Mouse (Mus musculus) MEL (cell line): ENCODE data around the gene Inafm2. TPM values are rescaled to one million over a fixed set of nuclear protein-coding genes. Genes with fewer than 3 reads are reported as not detected.

Source experiments
- DNase-seq: peaks from one replicate; pipeline ENCODE4 v3.0.0; 2011; ENCODE audit warnings: low read depth, low spot score
- H3K27ac ChIP-seq: 2 replicates; pipeline ENCODE4 v1.5.1; 2012; ENCODE audit warnings: low read depth, mild to moderate bottlenecking, control low read depth, low read length, moderate library complexity; ENCODE audit not compliant: control insufficient read depth
- H3K27me3 ChIP-seq, 2 experiments: fragments of 150-350 bp in 1 of 2; sonication (generic) in 1 of 2; 2 replicates each; pipeline ENCODE4 v1.6.1; 2012; ENCODE audit warnings: low read length in 2 of 2, mild to moderate bottlenecking in 2 of 2, improper control_type of control experiment in 1 of 2, moderate library complexity in 1 of 2; ENCODE audit not compliant: insufficient read depth in 2 of 2, control insufficient read depth in 1 of 2
- H3K36me3 ChIP-seq, 2 experiments: 2 replicates each; pipeline ENCODE4 v1.6.1; 2012 to 2014; ENCODE audit warnings: low read length in 2 of 2, improper control_type of control experiment in 1 of 2, inconsistent platforms in 1 of 2, mild to moderate bottlenecking in 1 of 2; ENCODE audit not compliant: insufficient read depth in 2 of 2, control insufficient read depth in 1 of 2
- H3K4me1 ChIP-seq, 2 experiments: fragments of 150-350 bp in 1 of 2; sonication (generic) in 1 of 2; 2 replicates each; pipeline ENCODE4 v1.6.1; 2012; ENCODE audit warnings: low read length in 2 of 2, improper control_type of control experiment in 1 of 2, mild to moderate bottlenecking in 1 of 2; ENCODE audit not compliant: insufficient read depth in 2 of 2, control insufficient read depth in 1 of 2
- H3K4me3 ChIP-seq, 2 experiments: fragments of 150-350 bp in 1 of 2; sonication (generic) in 1 of 2; 2 replicates each; pipeline ENCODE4 v1.5.1; 2012; ENCODE audit warnings: low read depth in 2 of 2, low read length in 2 of 2, mild to moderate bottlenecking in 2 of 2, moderate library complexity in 2 of 2, control low read depth in 1 of 2, improper control_type of control experiment in 1 of 2; ENCODE audit not compliant: control insufficient read depth in 1 of 2, insufficient read depth in 1 of 2
- H3K79me2 ChIP-seq: 2 replicates; pipeline ENCODE4 v1.6.1; 2012; ENCODE audit warnings: mild to moderate bottlenecking, low read length, moderate library complexity; ENCODE audit not compliant: control insufficient read depth, poor library complexity, insufficient read depth
- H3K9ac ChIP-seq: 2 replicates; pipeline ENCODE4 v1.6.1; 2012; ENCODE audit warnings: low read depth, mild to moderate bottlenecking, control low read depth, low read length, moderate library complexity; ENCODE audit not compliant: control insufficient read depth, poor library complexity, severe bottlenecking
- H3K9me3 ChIP-seq: fragments of 150-350 bp; sonication (generic); replicated peaks from 2 replicates; pipeline ENCODE4 v1.6.1; 2012; ENCODE audit warnings: mild to moderate bottlenecking, low read length, improper control_type of control experiment, moderate library complexity; ENCODE audit not compliant: insufficient read depth
- BHLHE40 ChIP-seq: IDR thresholded peaks from 2 replicates; pipeline ENCODE4 v1.6.1; 2012; ENCODE audit warnings: low read depth, mild to moderate bottlenecking, inconsistent platforms, low read length, improper control_type of control experiment, borderline replicate concordance
- CHD1 ChIP-seq: IDR thresholded peaks from 2 replicates; pipeline ENCODE4 v1.6.1; 2012; ENCODE audit warnings: low read depth, mild to moderate bottlenecking, inconsistent platforms, low read length, improper control_type of control experiment
- CTCF ChIP-seq, 3 experiments: IDR thresholded peaks in 2 of 3; conservative IDR thresholded peaks in 1 of 3; 2 replicates each; pipeline ENCODE4 v1.5.1; 2011 to 2012; ENCODE audit warnings: low read length in 3 of 3, low read depth in 2 of 3, mild to moderate bottlenecking in 2 of 3, improper control_type of control experiment in 1 of 3, inconsistent platforms in 1 of 3, mixed read lengths in 1 of 3, moderate library complexity in 1 of 3; ENCODE audit not compliant: control insufficient read depth in 1 of 3, insufficient read depth in 1 of 3, poor library complexity in 1 of 3, severe bottlenecking in 1 of 3
- ELF1 ChIP-seq: IDR thresholded peaks from 2 replicates; pipeline ENCODE4 v1.6.1; 2014; ENCODE audit warnings: low read depth, mild to moderate bottlenecking, inconsistent platforms, low read length, improper control_type of control experiment, moderate library complexity
- EP300 ChIP-seq, 2 experiments: IDR thresholded peaks; 2 replicates each; pipeline ENCODE4 v1.6.1; 2011; ENCODE audit warnings: improper control_type of control experiment in 2 of 2, low read length in 2 of 2, low read depth in 1 of 2, mild to moderate bottlenecking in 1 of 2
- GATA1 ChIP-seq: IDR thresholded peaks from 2 replicates; pipeline ENCODE4 v1.6.1; 2011; ENCODE audit warnings: low read depth, low read length, improper control_type of control experiment
- HCFC1 ChIP-seq: IDR thresholded peaks from 2 replicates; pipeline ENCODE4 v1.6.1; 2012; ENCODE audit warnings: low read depth, mild to moderate bottlenecking, inconsistent platforms, low read length, improper control_type of control experiment, moderate library complexity
- MAX ChIP-seq: IDR thresholded peaks from 2 replicates; pipeline ENCODE4 v1.6.1; 2011; ENCODE audit warnings: low read length, improper control_type of control experiment
- MAZ ChIP-seq: IDR thresholded peaks from 2 replicates; pipeline ENCODE4 v1.6.1; 2012; ENCODE audit warnings: low read depth, mild to moderate bottlenecking, inconsistent platforms, low read length, improper control_type of control experiment
- MXI1 ChIP-seq: IDR thresholded peaks from 2 replicates; pipeline ENCODE4 v1.6.1; 2011; ENCODE audit warnings: mild to moderate bottlenecking, low read depth, low read length, improper control_type of control experiment
- MYB ChIP-seq: IDR thresholded peaks from 2 replicates; pipeline ENCODE4 v1.6.1; 2011; ENCODE audit warnings: mild to moderate bottlenecking, low read depth, low read length, improper control_type of control experiment
- MYC ChIP-seq: IDR thresholded peaks from 2 replicates; pipeline ENCODE4 v1.6.1; 2011; ENCODE audit warnings: low read depth, mild to moderate bottlenecking, low read length, improper control_type of control experiment, moderate library complexity
- NRF1 ChIP-seq: IDR thresholded peaks from 2 replicates; pipeline ENCODE4 v1.6.1; 2014; ENCODE audit warnings: low read depth, mild to moderate bottlenecking, inconsistent platforms, low read length, improper control_type of control experiment, moderate library complexity; ENCODE audit not compliant: poor library complexity, insufficient read depth, severe bottlenecking
- POLR2A ChIP-seq, 2 experiments: IDR thresholded peaks; 2 replicates each; pipeline ENCODE4 v1.6.1; 2011 to 2012; ENCODE audit warnings: low read length in 2 of 2, mild to moderate bottlenecking in 2 of 2, control low read depth in 1 of 2, improper control_type of control experiment in 1 of 2, low read depth in 1 of 2, moderate library complexity in 1 of 2; ENCODE audit not compliant: control insufficient read depth in 1 of 2, insufficient read depth in 1 of 2, poor library complexity in 1 of 2
- POLR2AphosphoS2 ChIP-seq: IDR thresholded peaks from 2 replicates; pipeline ENCODE4 v1.6.1; 2011; ENCODE audit warnings: low read length, improper control_type of control experiment
- RCOR1 ChIP-seq: IDR thresholded peaks from 2 replicates; pipeline ENCODE4 v1.6.1; 2012; ENCODE audit warnings: low read depth, mild to moderate bottlenecking, inconsistent platforms, low read length, improper control_type of control experiment
- SIN3A ChIP-seq: IDR thresholded peaks from 2 replicates; pipeline ENCODE4 v1.6.1; 2012; ENCODE audit warnings: low read length, improper control_type of control experiment, inconsistent platforms
- TBP ChIP-seq: IDR thresholded peaks from 2 replicates; pipeline ENCODE4 v1.8.0; 2011; ENCODE audit warnings: low read depth, low read length, improper control_type of control experiment
- ZKSCAN1 ChIP-seq: IDR thresholded peaks from 2 replicates; pipeline ENCODE4 v1.6.1; 2012; ENCODE audit warnings: low read depth, mild to moderate bottlenecking, inconsistent platforms, low read length, improper control_type of control experiment, moderate library complexity
- ZMIZ1 ChIP-seq: IDR thresholded peaks from 2 replicates; pipeline ENCODE4 v1.6.1; 2012; ENCODE audit warnings: low read depth, mild to moderate bottlenecking, inconsistent platforms, low read length, improper control_type of control experiment, moderate library complexity
- ZNF384 ChIP-seq: IDR thresholded peaks from 2 replicates; pipeline ENCODE4 v1.6.1; 2012; ENCODE audit warnings: low read depth, mild to moderate bottlenecking, inconsistent platforms, low read length, improper control_type of control experiment
- polyA plus RNA-seq, 2 experiments: library from polyadenylated mRNA; stranded (reverse) in 1 of 2; unstranded in 1 of 2; fragments of >175 nt in 1 of 2; fragments of >200 nt in 1 of 2; gene quantifications; 2 replicates each; pipeline versions ENCODE4 v1.2.1 to v1.2.4; 2012; ENCODE audit warnings: low replicate concordance in 2 of 2, low read depth in 1 of 2; ENCODE audit not compliant: insufficient read length in 2 of 2, insufficient read depth in 1 of 2, missing spikeins in 1 of 2
- total RNA-seq: library from RNA; depleted of rRNA; stranded (reverse); fragments of 300-350 nt; gene quantifications from 2 replicates; pipeline ENCODE4 v1.2.3, GENCODE M21; 2012

The Inafm2 gene
- total and polyA plus RNA-seq, 3 experiments: 8.6 to 14.5 TPM; not detected in 1

DNA sequence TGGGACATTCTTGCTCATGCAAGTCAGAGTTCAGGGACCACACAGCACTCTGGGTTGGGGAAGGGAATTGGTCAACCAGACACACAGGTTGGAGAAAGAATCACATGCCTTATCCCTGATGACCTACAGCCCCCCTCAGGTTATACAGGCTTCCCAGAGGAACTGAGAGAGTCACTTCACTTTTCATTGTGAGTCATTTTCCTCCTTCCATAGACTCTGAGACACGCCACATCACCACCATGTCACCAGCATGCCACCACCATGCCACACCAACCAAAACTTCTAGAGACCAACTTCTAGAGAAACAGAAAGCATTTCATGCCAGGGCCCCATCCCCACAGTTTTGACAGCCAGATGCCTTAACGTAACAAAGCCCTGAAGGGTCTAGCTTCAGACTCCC, 18.7 kb upstream of the Inafm2 start:
- no peaks in the 10 kb centered on the region for H3K27me3 ChIP-seq
- peaks cover 0 to 31% of the 10 kb centered on the region in 2 experiments; a peak in 3 of 4 replicates for H3K36me3 ChIP-seq
- H3K9ac ChIP-seq: peak overlapping the region; percentile 75
- TF ChIP-seq ZKSCAN1 (no peak), MYC (no peak), ZNF384 (no peak), ELF1 (no peak), MXI1 (no peak), MAZ (no peak), EP300 (IDR thresholded peaks at IDR 0.05; ENCODE audit: low read depth in 1 of 2, low read length in 2 of 2) (no peak), CHD1 (no peak), MYB (no peak), POLR2A (IDR thresholded peaks at IDR 0.05; ENCODE audit: control insufficient read depth in 1 of 2, insufficient read depth in 1 of 2, low read depth in 1 of 2, low read length in 2 of 2, poor library complexity in 1 of 2) (no peak), TBP (no peak), BHLHE40 (no peak), NRF1 (no peak), HCFC1 (no peak), MAX (no peak), POLR2AphosphoS2 (no peak), RCOR1 (no peak), GATA1 (no peak), ZMIZ1 (no peak)
- H3K4me3 ChIP-seq: no peak overlapping the region; a peak in 1 of 4 replicates
- no peak overlapping the region for H3K27ac ChIP-seq
- peaks cover 15% of the 10 kb centered on the region for H3K79me2 ChIP-seq
- H3K9me3 ChIP-seq: no peaks in the 10 kb centered on the region
- peaks cover 10 to 40% of the 10 kb centered on the region in 2 experiments for H3K4me1 ChIP-seq
- DNase-seq: no peak

DNA sequence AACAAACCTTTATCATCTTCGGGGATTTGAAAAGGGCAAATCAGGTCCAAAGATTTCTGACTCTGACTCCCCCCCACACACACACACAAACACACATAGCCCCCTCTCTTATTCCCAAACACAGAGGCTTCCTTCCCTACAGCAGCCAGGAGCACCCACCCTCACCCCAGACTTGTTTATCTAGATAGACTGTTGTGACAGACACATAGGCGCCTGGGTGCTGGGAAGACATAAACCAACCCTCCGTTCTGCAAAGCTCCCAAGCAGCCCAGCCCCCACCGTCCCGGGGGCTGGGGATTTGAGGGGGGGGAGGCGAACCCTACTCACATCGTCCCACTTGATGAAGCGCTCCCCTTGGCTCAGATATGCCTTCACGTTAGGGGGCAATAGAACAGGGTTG, 17.6 kb upstream of the Inafm2 start:
- H3K9ac ChIP-seq: peak overlapping the region; percentile 75
- TF ChIP-seq CTCF (IDR thresholded peaks at IDR 0.05 in 2 of 3, conservative IDR thresholded peaks at IDR 0.05 in 1 of 3; ENCODE audit: control insufficient read depth in 1 of 3, insufficient read depth in 1 of 3, low read depth in 2 of 3, low read length in 3 of 3, poor library complexity in 1 of 3, severe bottlenecking in 1 of 3) (no peak), HCFC1 (peak; percentile 18; the same call in 1 of the 2 replicates), SIN3A (peak; percentile 24; the same call in 1 of the 2 replicates), EP300 (IDR thresholded peaks at IDR 0.05; ENCODE audit: low read depth in 1 of 2, low read length in 2 of 2) (0 out of 4 replicates have a peak, but pooled peaks of 1 of the 2 experiments have one; percentile 5)
- no peaks in the 10 kb centered on the region for H3K9me3 ChIP-seq
- peaks cover 15% of the 10 kb centered on the region for H3K79me2 ChIP-seq
- H3K27me3 ChIP-seq: no peaks in the 10 kb centered on the region
- H3K4me1 ChIP-seq: peaks cover 10 to 37% of the 10 kb centered on the region in 2 experiments
- H3K27ac ChIP-seq: peak overlapping the region; percentile 89
- H3K36me3 ChIP-seq: peaks cover 0 to 31% of the 10 kb centered on the region in 2 experiments; a peak in 3 of 4 replicates
- H3K4me3 ChIP-seq: peak overlapping the region; percentile 60 to 68
- no peak for DNase-seq
